Comparison of ENCODE assay signal across 10 mouse cellular contexts in genomic region chr6:83711725-83712475, GRCm38 (mm10). TPM values are rescaled to one million over a fixed set of nuclear protein-coding genes. Genes with fewer than 3 reads are reported as not detected.
A peak's percentile ranks its signal among the peaks of the same experiment; 100 is the strongest.
DNase-seq lines count a peak whose midpoint lies in the region; ATAC-seq and TF ChIP-seq lines count a peak whose summit lies in the region.
"Had no signal": no experiment of that assay in that cellular context is flagged by ENCODE, and none has a peak within 500 bp of the region (broad histone marks: within the 10 kb centered on the region; RNA-seq: fewer than 3 reads in every experiment).

No protein-coding gene starts in this region.

- no peaks in the 10 kb centered on the region for H3K9me3 ChIP-seq in lung, embryonic 16.5 days (ENCODE audit: control insufficient read depth, low read length)
- no peaks in the 10 kb centered on the region for H3K9me3 ChIP-seq in forebrain, embryonic 10.5 days
- H3K9me3 ChIP-seq in limb, embryonic 13.5 days: no peaks in the 10 kb centered on the region
- H3K9me3 ChIP-seq in stomach, postnatal 0 days (ENCODE audit: control insufficient read depth, low read length): no peaks in the 10 kb centered on the region

- H3K36me3 ChIP-seq in lung, embryonic 16.5 days (ENCODE audit: control insufficient read depth, insufficient read depth, low read length): no peaks in the 10 kb centered on the region
- no peaks in the 10 kb centered on the region for H3K36me3 ChIP-seq in forebrain, embryonic 10.5 days (replicated peaks)
- H3K36me3 ChIP-seq in limb, embryonic 13.5 days: no peaks in the 10 kb centered on the region
- H3K36me3 ChIP-seq in stomach, postnatal 0 days (ENCODE audit: control insufficient read depth, insufficient read depth, low read length): no peaks in the 10 kb centered on the region

- peaks cover 95% of the 10 kb centered on the region for H3K27me3 ChIP-seq in lung, embryonic 16.5 days (ENCODE audit: control insufficient read depth, insufficient read depth, low read depth, low read length)
- peaks cover 100% of the 10 kb centered on the region for H3K27me3 ChIP-seq in forebrain, embryonic 10.5 days (ENCODE audit: poor library complexity, severe bottlenecking)
- H3K27me3 ChIP-seq in limb, embryonic 13.5 days: peaks cover 97% of the 10 kb centered on the region
- H3K27me3 ChIP-seq in stomach, postnatal 0 days (ENCODE audit: control insufficient read depth, insufficient read depth, low read length): peaks cover 56% of the 10 kb centered on the region

- no peak for TF ChIP-seq EP300 in stomach, postnatal 0 days (optimal IDR thresholded peaks at IDR 0.05)

- no peak for TF ChIP-seq CTCF in stomach, postnatal 0 days (IDR thresholded peaks at IDR 0.05; ENCODE audit: low read depth)

- no peak overlapping the region for H3K27ac ChIP-seq in lung, embryonic 16.5 days (ENCODE audit: low read length)
- H3K27ac ChIP-seq in forebrain, embryonic 10.5 days: no peak overlapping the region
- no peak overlapping the region for H3K27ac ChIP-seq in limb, embryonic 13.5 days
- no peak overlapping the region for H3K27ac ChIP-seq in stomach, postnatal 0 days (replicated peaks)

- no peak overlapping the region; the same call in none of the 2 replicates for H3K4me3 ChIP-seq in lung, embryonic 16.5 days (ENCODE audit: low read length)
- H3K4me3 ChIP-seq in forebrain, embryonic 10.5 days: peak overlapping the region; percentile 60
- H3K4me3 ChIP-seq in limb, embryonic 13.5 days: peak overlapping the region; percentile 47
- peak overlapping the region; percentile 35 for H3K4me3 ChIP-seq in stomach, postnatal 0 days (ENCODE audit: low read depth, low read length)

- peaks cover 14% of the 10 kb centered on the region for H3K4me1 ChIP-seq in lung, embryonic 16.5 days (replicated peaks; ENCODE audit: control insufficient read depth, insufficient read depth, low read length)
- peaks cover 56% of the 10 kb centered on the region for H3K4me1 ChIP-seq in forebrain, embryonic 10.5 days
- H3K4me1 ChIP-seq in limb, embryonic 13.5 days: peaks cover 29% of the 10 kb centered on the region
- H3K4me1 ChIP-seq in stomach, postnatal 0 days (replicated peaks; ENCODE audit: control insufficient read depth, insufficient read depth): no peaks in the 10 kb centered on the region

- 4% methylated on average over 40 of the region's 45 CpGs for WGBS in lung, embryonic 16.5 days
- whole genome bisulfite sequencing in forebrain, embryonic 10.5 days: under 1% methylated on average over 45 of the region's 45 CpGs
- WGBS in limb, embryonic 13.5 days: 2% methylated on average over 44 of the region's 45 CpGs
- 4% methylated on average over 45 of the region's 45 CpGs for WGBS in stomach, postnatal 0 days

- no peak for DNase-seq in lung, postnatal 25 days (ENCODE audit: low spot score)
- no peak for DNase-seq in forebrain, embryonic 10.5 days (ENCODE audit: extremely low spot score, low spot score)
- DNase-seq in stomach, postnatal 0 days (ENCODE audit: low spot score): no peak
- no peak for DNase-seq in adrenal gland, postnatal 25 days
- DNase-seq in thymus, postnatal 36 days: no peak

- H3K9ac ChIP-seq in lung, embryonic 16.5 days (ENCODE audit: low read length): no peak overlapping the region
- H3K9ac ChIP-seq in limb, embryonic 13.5 days: peak overlapping the region; percentile 32; the same call in 1 of the 2 replicates
- no peak overlapping the region for H3K9ac ChIP-seq in stomach, postnatal 0 days (ENCODE audit: low read length)

- peak overlapping the region; percentile 65 for H3K4me2 ChIP-seq in lung, embryonic 16.5 days (ENCODE audit: low read depth, low read length)
- peak overlapping the region; percentile 80 for H3K4me2 ChIP-seq in limb, embryonic 13.5 days (replicated peaks)
- H3K4me2 ChIP-seq in stomach, postnatal 0 days (replicated peaks; ENCODE audit: low read depth): no peak overlapping the region

- ATAC-seq in lung, embryonic 16.5 days (ENCODE audit: low read depth): no peak
- ATAC-seq in limb, embryonic 13.5 days (ENCODE audit: low FRiP score, low read depth): no peak
- ATAC-seq in stomach, postnatal 0 days (ENCODE audit: low FRiP score, low TSS enrichment): 0 out of 2 replicates have a peak, but pooled peaks have one; percentile 35

RNA-seq across cellular contexts. Expression of gene Vax2, which starts 0.8 kb away (rescaled TPM):
- polyA plus RNA-seq in lung, embryonic 16.5 days (2015; fragmentation: Nextera tagmentation; extraction: Ambion mirVana): not detected in 2 replicates
- 3.3 and 4.4 TPM in 2 replicates for polyA plus RNA-seq in forebrain, embryonic 10.5 days (2016; fragmentation: Nextera tagmentation; extraction: Ambion mirVana)
- 1.1 and 1.4 TPM in 2 replicates for polyA plus RNA-seq in limb, embryonic 13.5 days (2015; fragmentation: Nextera tagmentation; extraction: Ambion mirVana)
- polyA plus RNA-seq in stomach, postnatal 0 days (2015; fragmentation: Nextera tagmentation; extraction: Ambion mirVana): 0.07 TPM in 1 of 2 replicates, not detected in the other
- total RNA-seq in adrenal gland, postnatal 25 days (2021): not detected in 2 replicates
- total RNA-seq: adrenal gland, adult 2 months; left cerebral cortex, postnatal 4 days had no signal
- polyA plus RNA-seq: adrenal gland, adult 2 months; spleen, adult 2 months had no signal

RNA-seq across cellular contexts. Expression of gene Atp6v1b1, which starts 30.9 kb away (rescaled TPM):
- polyA plus RNA-seq in lung, embryonic 16.5 days (2015; fragmentation: Nextera tagmentation; extraction: Ambion mirVana): 1.4 TPM in 2 replicates
- not detected in 2 replicates for polyA plus RNA-seq in forebrain, embryonic 10.5 days (2016; fragmentation: Nextera tagmentation; extraction: Ambion mirVana)
- polyA plus RNA-seq in limb, embryonic 13.5 days (2015; fragmentation: Nextera tagmentation; extraction: Ambion mirVana): not detected in 2 replicates
- polyA plus RNA-seq in stomach, postnatal 0 days (2015; fragmentation: Nextera tagmentation; extraction: Ambion mirVana): 0.08 and 0.30 TPM in 2 replicates
- total RNA-seq in adrenal gland, postnatal 25 days (2021): not detected in 2 replicates
- total RNA-seq: adrenal gland, adult 2 months had no signal
- polyA plus RNA-seq: adrenal gland, adult 2 months had no signal

RNA-seq across cellular contexts. Expression of gene Cd207, which starts 34.2 kb away (rescaled TPM):
- not detected in 2 replicates for polyA plus RNA-seq in lung, embryonic 16.5 days (2015; fragmentation: Nextera tagmentation; extraction: Ambion mirVana)
- polyA plus RNA-seq in forebrain, embryonic 10.5 days (2016; fragmentation: Nextera tagmentation; extraction: Ambion mirVana): not detected in 2 replicates
- not detected in 2 replicates for polyA plus RNA-seq in limb, embryonic 13.5 days (2015; fragmentation: Nextera tagmentation; extraction: Ambion mirVana)
- not detected in 2 replicates for polyA plus RNA-seq in stomach, postnatal 0 days (2015; fragmentation: Nextera tagmentation; extraction: Ambion mirVana)
- not detected in 2 replicates for total RNA-seq in adrenal gland, postnatal 25 days (2021)
- total RNA-seq: adrenal gland, adult 2 months; left cerebral cortex, postnatal 4 days had no signal

RNA-seq across cellular contexts. Expression of gene Ankrd53, which starts 50.5 kb away (rescaled TPM):
- polyA plus RNA-seq in lung, embryonic 16.5 days (2015; fragmentation: Nextera tagmentation; extraction: Ambion mirVana): 0.14 TPM in 1 of 2 replicates, not detected in the other
- polyA plus RNA-seq in forebrain, embryonic 10.5 days (2016; fragmentation: Nextera tagmentation; extraction: Ambion mirVana): 0.09 and 0.18 TPM in 2 replicates
- polyA plus RNA-seq in limb, embryonic 13.5 days (2015; fragmentation: Nextera tagmentation; extraction: Ambion mirVana): 0.20 and 0.25 TPM in 2 replicates
- not detected in 2 replicates for polyA plus RNA-seq in stomach, postnatal 0 days (2015; fragmentation: Nextera tagmentation; extraction: Ambion mirVana)
- 0.30 TPM in 1 of 2 replicates, not detected in the other for total RNA-seq in adrenal gland, postnatal 25 days (2021)
- total RNA-seq: adrenal gland, adult 2 months; left cerebral cortex, postnatal 4 days had no signal
- polyA plus RNA-seq: adrenal gland, adult 2 months; spleen, adult 2 months had no signal

RNA-seq across cellular contexts. Expression of gene Clec4f, which starts 55.9 kb away (rescaled TPM):
- 0.08 and 0.35 TPM in 2 replicates for polyA plus RNA-seq in lung, embryonic 16.5 days (2015; fragmentation: Nextera tagmentation; extraction: Ambion mirVana)
- not detected in 2 replicates for polyA plus RNA-seq in forebrain, embryonic 10.5 days (2016; fragmentation: Nextera tagmentation; extraction: Ambion mirVana)
- polyA plus RNA-seq in limb, embryonic 13.5 days (2015; fragmentation: Nextera tagmentation; extraction: Ambion mirVana): not detected in 2 replicates
- 0.11 and 0.15 TPM in 2 replicates for polyA plus RNA-seq in stomach, postnatal 0 days (2015; fragmentation: Nextera tagmentation; extraction: Ambion mirVana)
- not detected in 2 replicates for total RNA-seq in adrenal gland, postnatal 25 days (2021)
- polyA plus RNA-seq: adrenal gland, adult 2 months; spleen, adult 2 months had no signal
